Mouse (Mus musculus): Measurements from ENCODE around the gene Prdx5.

- no peak for TF ChIP-seq CTCF (IDR thresholded peaks at IDR 0.05)
- TF ChIP-seq EP300 (IDR thresholded peaks at IDR 0.05; ENCODE audit: insufficient read depth, low read depth, low read length), result no peak
- peak; percentile 88 for TF ChIP-seq POLR2A (IDR thresholded peaks at IDR 0.05; ENCODE audit: insufficient read depth, low read depth, low read length)
Measured at GRCm38 (mm10) chr19:6942249-6942691, 32.4 kb upstream of the Prdx5 start, which contains the start of gene Gpr137.

Data from heart, adult 2 months (tissue).